Mouse (Mus musculus): ENCODE data around the gene Saal1.
A peak's percentile ranks its signal among the peaks of the same experiment; 100 is the strongest.
"Not testable (repeated sequence)": the region's sequence is repeated elsewhere in the genome, so short reads cannot be mapped to it uniquely, and the experiment has no call there.

The Saal1 gene

GRCm38 (mm10) chr7:46710390-46710844 is at the start of gene Saal1:
Saal1 (minus strand) TSS chr7:46710680.
- peak; percentile 94 for DNase-seq

DNA sequence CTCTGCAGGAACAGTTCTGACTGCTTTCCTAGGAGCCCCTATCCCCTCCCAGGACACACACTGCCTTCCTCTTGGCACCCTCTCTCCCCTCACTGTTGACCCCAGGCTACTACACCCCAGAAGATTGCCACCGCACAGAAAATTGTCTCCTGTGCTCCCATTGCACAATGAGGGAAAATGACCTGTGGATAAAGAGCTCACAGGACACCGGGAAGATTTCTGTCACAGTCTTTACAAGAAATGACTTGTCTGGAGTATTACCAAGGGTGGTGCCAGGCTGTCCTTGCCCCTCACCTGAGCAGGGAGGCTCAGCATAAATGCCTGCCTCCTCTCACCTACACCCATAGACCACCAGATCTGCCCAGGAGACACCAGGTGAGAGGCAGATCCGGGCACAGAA is 41.0 kb upstream of the Saal1 start, which contains the start of gene Saa2:
Gene Saa2, plus strand, starts transcription at position 301 of the 400 bp plus-strand sequence.
- no peak for DNase-seq

DNA sequence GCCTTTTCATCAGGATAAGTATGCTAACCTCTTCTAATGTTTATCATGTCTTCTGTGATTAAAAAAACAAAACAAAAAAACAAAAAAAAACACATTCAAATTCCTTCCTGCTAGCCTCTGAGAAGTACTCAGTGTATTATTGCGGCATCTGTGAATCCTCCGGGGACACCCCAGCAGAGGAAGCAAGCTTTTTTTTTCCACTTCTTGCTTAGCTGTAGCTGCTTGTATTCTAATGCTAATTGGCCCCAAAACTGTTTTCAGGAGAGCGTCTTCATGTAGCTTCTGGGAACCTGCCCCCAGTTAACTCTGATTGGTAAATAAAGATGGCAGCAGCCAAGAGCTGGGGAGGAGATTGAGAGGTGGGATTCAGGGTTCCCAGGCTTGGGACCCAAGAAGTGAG is 38.0 kb upstream of the Saal1 start:
- DNase-seq = no peak

- DNase-seq = no peak
Measured at GRCm38 (mm10) chr7:46746381-46746780, 35.9 kb upstream of the Saal1 start.

DNA sequence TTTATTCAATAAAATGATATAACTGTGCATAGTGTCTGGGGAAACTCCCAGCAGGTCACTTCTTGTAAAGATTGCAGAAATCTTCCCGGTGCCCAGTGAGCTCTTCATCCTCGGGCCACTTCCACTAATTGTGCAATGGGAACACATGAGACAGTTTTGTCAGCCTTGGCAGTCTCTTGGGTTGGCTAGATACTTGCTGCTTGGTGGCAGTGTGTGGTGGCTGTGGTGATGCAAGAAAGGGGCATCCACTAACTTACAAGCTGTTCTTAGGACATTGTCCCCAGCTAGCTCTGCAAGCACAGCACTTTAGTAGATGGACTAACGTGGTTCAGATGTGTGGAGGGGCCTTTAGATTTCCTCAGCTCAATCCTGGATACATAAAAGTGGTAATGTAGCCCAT is 35.3 kb upstream of the Saal1 start:
- no peak for DNase-seq

DNA sequence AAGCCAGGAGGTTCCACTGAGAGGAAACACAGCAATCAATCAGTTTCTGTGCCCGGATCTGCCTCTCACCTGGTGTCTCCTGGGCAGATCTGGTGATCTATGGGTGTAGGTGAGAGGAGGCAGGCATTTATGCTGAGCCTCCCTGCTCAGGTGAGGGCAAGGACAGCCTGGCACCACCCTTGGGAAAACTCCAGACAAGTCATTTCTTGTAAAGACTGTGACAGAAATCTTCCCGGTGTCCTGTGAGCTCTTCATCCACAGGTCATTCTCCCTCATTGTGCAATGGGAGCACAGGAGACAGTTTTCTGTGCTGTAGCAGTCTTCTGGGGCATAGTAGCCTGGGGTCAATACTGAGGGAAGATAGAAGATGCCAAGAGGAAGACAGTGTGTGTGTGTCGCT is 32.4 kb upstream of the Saal1 start, which contains the start of gene Saa1:
Gene Saa1, minus strand, starts transcription at position 101 of the 400 bp plus-strand sequence.
- DNase-seq = not testable (repeated sequence)

- DNase-seq = not testable (repeated sequence)
Measured at GRCm38 (mm10) chr7:46740041-46740440, 29.6 kb upstream of the Saal1 start.

DNA sequence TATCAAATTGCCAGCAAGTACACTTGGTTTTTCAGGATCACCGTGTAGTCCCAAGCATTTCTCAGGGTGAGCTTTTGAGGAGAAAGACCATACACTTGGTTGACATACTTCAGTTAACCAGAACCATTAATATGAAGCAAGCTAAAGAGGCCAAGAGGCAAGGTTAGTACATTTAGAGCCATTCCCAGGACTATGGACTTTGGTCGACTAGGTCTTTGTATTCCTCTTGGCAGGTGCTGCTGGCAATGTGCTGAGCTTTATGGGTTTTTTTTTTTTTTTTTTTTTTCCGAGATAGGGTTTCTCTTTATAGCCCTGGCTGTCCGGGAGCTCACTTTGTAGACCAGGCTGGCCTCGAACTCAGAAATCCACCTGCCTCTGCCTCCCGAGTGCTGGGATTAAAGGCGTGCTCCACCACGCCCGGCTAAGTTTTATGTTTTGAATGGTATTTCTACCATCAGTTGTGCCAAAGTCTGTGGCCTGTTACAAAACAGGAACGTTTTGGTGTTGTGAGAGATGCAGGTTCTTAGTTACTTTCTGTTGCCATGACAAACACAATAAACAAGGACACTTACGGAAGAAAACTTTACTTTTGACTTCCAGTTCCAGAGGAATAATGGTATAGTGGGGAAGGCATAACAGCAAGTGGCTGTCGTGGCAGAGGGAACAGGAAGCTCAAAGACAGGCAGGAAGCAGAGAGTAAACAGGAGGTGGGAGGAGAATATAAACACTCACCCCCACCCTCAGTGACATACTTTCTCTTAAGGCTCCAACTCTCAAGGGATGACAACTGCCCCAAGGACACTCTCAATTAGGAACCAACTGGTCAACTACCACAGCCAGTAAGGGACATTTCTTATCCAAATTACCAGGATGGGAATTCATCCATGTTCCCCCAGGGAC is 28.3 kb upstream of the Saal1 start:
- DNase-seq = no peak

DNA sequence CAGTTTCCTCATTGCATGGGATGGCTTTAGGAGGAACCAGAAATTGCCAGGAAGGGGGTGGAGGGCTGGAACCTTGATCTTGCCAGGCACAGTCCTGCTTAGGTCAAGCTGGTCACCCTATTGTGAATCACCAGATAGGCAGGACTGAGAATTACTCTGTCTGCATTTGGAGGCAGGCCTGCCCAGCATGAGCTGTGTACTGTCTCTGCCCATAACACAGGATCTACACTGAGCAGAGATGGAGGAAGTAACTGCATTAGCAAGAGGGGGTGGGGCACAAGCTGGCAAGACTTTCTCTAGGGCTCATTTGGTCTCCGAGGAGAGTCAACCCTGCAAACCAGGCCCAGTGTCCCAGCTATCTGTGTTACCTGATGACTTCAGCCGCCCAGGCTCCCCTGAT is 24.5 kb upstream of the Saal1 start:
- no peak for DNase-seq

- no peak for DNase-seq
Measured at GRCm38 (mm10) chr7:46732458-46732857, 22.0 kb upstream of the Saal1 start, which contains the start of gene Saa4. Saa4 (minus strand) TSS chr7:46732603.

GRCm38 (mm10) chr7:46727584-46727983 is 17.1 kb upstream of the Saal1 start:
- no peak for DNase-seq

GRCm38 (mm10) chr7:46724396-46724795 is 13.9 kb upstream of the Saal1 start:
- no peak for DNase-seq

DNA sequence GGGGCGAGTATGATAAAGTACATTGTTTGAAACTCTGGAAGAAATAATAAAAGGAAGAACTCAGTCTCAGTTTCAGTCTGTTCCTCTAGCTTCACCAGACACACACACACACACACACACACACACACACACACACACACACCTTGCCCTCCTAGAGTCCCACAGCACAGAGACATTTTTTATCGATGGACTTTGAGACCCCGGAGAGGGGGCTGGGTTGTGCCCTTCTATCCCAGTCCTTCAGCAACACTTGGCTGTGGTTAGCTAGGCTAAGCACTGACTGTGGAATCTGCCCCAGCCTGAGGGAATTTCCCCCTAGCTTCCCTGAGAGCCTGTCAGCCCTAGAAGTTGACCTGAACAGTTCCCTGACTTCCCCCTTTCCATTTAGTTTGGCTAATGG is 13.4 kb upstream of the Saal1 start:
- DNase-seq = no peak

GRCm38 (mm10) chr7:46723354-46723753 is 12.9 kb upstream of the Saal1 start:
- DNase-seq = no peak

DNA sequence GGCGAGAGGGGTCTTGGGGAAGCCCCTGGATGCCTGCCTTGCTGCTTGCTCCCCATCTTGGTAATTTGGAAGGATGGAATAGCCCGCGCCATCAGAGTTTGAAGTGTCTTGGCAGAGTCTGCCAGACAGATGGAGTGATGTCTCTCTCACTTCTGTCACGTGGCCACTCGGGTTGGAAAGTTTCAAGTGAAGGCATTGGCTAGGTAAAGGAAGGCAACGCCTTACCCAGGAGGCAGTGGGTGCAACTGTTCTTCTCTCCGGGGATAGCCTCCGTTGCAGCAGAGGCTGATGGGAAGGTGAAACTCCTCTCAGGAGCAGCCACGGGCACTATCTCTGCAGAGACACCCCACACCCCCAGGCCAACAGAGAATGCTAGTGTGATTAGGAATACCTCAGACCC is 10.0 kb upstream of the Saal1 start:
- DNase-seq = no peak

DNA sequence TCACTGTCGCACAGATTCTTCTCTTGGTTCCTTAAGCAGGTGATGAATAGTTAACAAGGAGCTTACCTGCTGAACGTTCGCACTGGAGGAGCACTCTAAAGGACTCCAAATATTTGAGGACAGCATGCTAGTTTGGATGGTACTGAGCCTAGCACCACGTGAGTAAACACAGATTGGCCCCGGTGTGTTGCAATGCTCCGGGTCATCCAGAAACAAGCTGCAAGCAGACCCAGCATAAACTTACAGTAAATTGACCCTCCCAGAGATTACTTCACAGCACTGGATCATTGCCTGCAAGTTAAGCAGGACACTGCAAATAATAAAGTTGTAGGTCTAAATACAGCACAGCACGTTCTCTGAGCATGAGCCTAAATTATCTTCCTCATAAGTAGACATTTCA is 9.0 kb upstream of the Saal1 start:
- DNase-seq = no peak

GRCm38 (mm10) chr7:46718591-46719270 is 8.3 kb upstream of the Saal1 start:
- DNase-seq = no peak

DNA sequence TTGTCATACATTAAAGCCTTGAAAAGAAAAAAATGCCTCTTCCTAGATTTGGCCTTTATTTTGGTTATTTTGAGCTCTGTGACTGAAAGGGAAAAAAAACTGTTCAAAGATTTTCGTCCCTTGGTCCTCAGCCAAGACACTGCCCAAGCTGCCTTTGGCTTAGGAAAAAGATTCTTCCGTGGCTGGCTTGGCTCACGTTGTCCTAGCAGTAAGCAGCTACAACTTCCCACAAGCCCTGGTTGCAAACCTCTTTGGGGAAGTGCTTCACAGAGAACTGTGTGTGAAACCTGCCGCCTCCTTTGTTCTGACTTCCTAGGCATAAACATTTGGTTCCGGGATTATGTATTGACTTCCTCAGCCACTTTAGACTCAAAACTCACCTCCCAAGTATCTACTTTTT is 6.4 kb upstream of the Saal1 start:
- no peak for DNase-seq

- no peak for DNase-seq
Measured at GRCm38 (mm10) chr7:46715600-46715999, 5.1 kb upstream of the Saal1 start, which contains the start of gene Saa3. Saa3 (minus strand) TSS chr7:46715700.

DNA sequence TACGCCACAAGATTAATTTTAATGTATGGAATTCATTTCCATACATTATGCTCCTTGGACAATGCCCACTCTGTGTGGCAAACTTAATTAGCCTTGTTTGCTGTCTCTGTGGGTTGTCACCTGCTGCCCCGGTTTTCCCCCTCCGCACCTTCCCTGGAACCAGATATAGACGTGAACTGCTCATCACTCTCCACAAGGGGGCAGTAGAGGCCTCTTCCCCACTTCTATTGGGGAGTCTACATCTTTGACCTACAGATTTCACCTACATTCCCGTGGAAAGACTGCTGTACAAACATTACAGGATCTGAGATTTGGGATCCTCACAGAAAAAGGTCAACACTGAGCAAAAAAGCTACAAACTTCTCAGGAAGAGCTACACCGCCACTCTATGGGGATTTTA is 4.0 kb upstream of the Saal1 start:
- peak; percentile 75 for DNase-seq

DNA sequence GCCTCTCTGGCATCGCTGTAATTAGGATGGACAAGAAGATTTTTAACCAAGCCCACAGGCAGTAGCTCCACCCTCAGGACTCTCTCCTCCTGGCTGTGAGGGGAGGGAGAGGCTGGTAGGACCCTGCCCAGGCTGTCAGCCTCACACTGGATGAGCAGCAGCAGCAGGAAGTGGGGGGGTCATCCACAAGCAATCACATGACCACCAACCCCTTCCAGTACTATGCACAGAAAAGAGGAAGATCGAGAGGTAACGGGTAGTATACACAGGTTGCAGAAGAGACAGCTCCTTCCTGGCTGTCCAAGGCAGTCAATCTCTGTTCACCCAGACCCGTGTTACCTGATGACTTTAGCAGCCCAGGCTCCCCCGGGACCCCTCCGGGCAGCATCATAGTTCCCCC is 1.8 kb upstream of the Saal1 start:
- no peak for DNase-seq

GRCm38 (mm10) chr7:46700521-46701025 is 9.9 kb downstream of the Saal1 start:
- no peak for DNase-seq

DNA sequence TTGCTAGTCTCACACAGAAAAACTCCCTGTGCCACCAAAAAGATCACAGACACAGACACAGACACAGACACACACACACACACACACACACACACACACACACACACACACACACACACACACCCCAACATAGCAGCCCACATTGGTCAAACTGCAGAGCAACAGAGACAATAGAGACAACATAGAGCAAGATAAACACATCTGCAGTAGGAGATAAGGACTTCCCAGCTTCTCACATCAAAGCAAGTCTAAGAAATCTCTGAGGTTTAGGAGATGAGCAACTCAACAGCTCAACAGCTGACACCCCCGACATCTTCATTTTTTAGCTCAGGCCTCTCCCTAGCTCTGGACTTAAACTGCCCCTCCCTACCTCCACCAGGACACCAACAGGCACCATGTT is 13.7 kb downstream of the Saal1 start:
- no peak for DNase-seq

- DNase-seq = no peak
Measured at GRCm38 (mm10) chr7:46686827-46687226, 23.7 kb downstream of the Saal1 start.
